Mouse (Mus musculus): Measurements from ENCODE around the gene Ralgds. TPM values are rescaled to one million over a fixed set of nuclear protein-coding genes. Genes with fewer than 3 reads are reported as not detected.

The Ralgds gene
- total RNA-seq (2021): 10 to 100 TPM in 1 of 2 experiments, 1 to 10 TPM in 1; 9.7 to 12.2 TPM
- polyA plus RNA-seq (2012; rRNA removed): 19.5 and 24.8 TPM in 2 replicates
- long read RNA-seq, transcript Ralgds-202 (18 exons, 3,102 nt): major isoform, 7 of 16 reads
- long read RNA-seq, partial matches to known transcripts: 6 of 16 reads
- long read RNA-seq, other reads (novel, unspliced or antisense): 2 of 16 reads

GRCm38 (mm10) chr2:28512798-28513401 is at the start of gene Ralgds:
Gene Ralgds (plus strand): TSS chr2:28513125.
- TF ChIP-seq CTCF (IDR thresholded peaks at IDR 0.05) (peak; percentile 31; the same call in 1 of the 2 replicates), EP300 (IDR thresholded peaks at IDR 0.05; ENCODE audit: insufficient read depth, low read depth, low read length) (no peak), POLR2A (IDR thresholded peaks at IDR 0.05; ENCODE audit: insufficient read depth, low read depth, low read length) (no peak)
- WGBS: 1% methylated on average over 63 of the region's 71 CpGs
- Histone ChIP-seq H3K27me3 (ENCODE audit: control insufficient read depth, insufficient read depth, low read length) (no peaks in the 10 kb centered on the region), H3K4me3 (peak within 1 kb of the TSS; percentile 58), H3K36me3 (ENCODE audit: control insufficient read depth, insufficient read depth, low read length) (no peaks in the 10 kb centered on the region), H3K27ac (no peak within 1 kb of the TSS), H3K79me2 (replicated peaks; ENCODE audit: control insufficient read depth, insufficient read depth, low read length) (no peaks in the 10 kb centered on the region), H3K9ac (ENCODE audit: low read depth, low read length) (peak within 1 kb of the TSS; percentile 56), H3K4me1 (ENCODE audit: control insufficient read depth, insufficient read depth, low read length) (peaks cover 11% of the 10 kb centered on the region)
- intact Hi-C loops (cut with DNase I): loop anchor here (5.0 kb wide), 1 partner anchor 129 kb away; the partner anchor contains the start of gene Tsc1
- peak; percentile 61 to 72 for DNase-seq

- Histone ChIP-seq H3K27me3 (ENCODE audit: control insufficient read depth, insufficient read depth, low read length) (no peaks in the 10 kb centered on the region), H3K27ac (no peak overlapping the region), H3K4me3 (no peak overlapping the region), H3K36me3 (ENCODE audit: control insufficient read depth, insufficient read depth, low read length) (no peaks in the 10 kb centered on the region), H3K9ac (ENCODE audit: low read depth, low read length) (no peak overlapping the region), H3K4me1 (ENCODE audit: control insufficient read depth, insufficient read depth, low read length) (peaks cover 5% of the 10 kb centered on the region), H3K79me2 (replicated peaks; ENCODE audit: control insufficient read depth, insufficient read depth, low read length) (no peaks in the 10 kb centered on the region)
- WGBS: 39% methylated on average over 3 of the region's 3 CpGs
- peak; percentile 35 to 66 for DNase-seq
- TF ChIP-seq POLR2A (IDR thresholded peaks at IDR 0.05; ENCODE audit: insufficient read depth, low read depth, low read length) (no peak), CTCF (IDR thresholded peaks at IDR 0.05) (peak; percentile 84)
- intact Hi-C loops (cut with DNase I): no loop called here
Measured at GRCm38 (mm10) chr2:28463919-28464318, 49.0 kb upstream of the Ralgds start.

GRCm38 (mm10) chr2:28464919-28465318 is 48.0 kb upstream of the Ralgds start:
- 81% methylated on average over 9 of the region's 9 CpGs for WGBS

GRCm38 (mm10) chr2:28465836-28466518 is 46.9 kb upstream of the Ralgds start, which contains the start of gene 1700007K13Rik:
Gene 1700007K13Rik (minus strand): TSS chr2:28466332.
- Histone ChIP-seq H3K79me2 (replicated peaks; ENCODE audit: control insufficient read depth, insufficient read depth, low read length) (no peaks in the 10 kb centered on the region), H3K4me1 (ENCODE audit: control insufficient read depth, insufficient read depth, low read length) (peaks cover 5% of the 10 kb centered on the region), H3K4me3 (peak within 1 kb of the TSS; percentile 20; the same call in 1 of the 2 replicates), H3K36me3 (ENCODE audit: control insufficient read depth, insufficient read depth, low read length) (no peaks in the 10 kb centered on the region), H3K27me3 (ENCODE audit: control insufficient read depth, insufficient read depth, low read length) (no peaks in the 10 kb centered on the region), H3K27ac (no peak within 1 kb of the TSS), H3K9ac (ENCODE audit: low read depth, low read length) (no peak within 1 kb of the TSS)
- intact Hi-C loops (cut with DNase I): no loop called here
- 7% methylated on average over 25 of the region's 25 CpGs for WGBS
- DNase-seq: peak; percentile 59 to 69
- TF ChIP-seq EP300 (IDR thresholded peaks at IDR 0.05; ENCODE audit: insufficient read depth, low read depth, low read length) (no peak), POLR2A (IDR thresholded peaks at IDR 0.05; ENCODE audit: insufficient read depth, low read depth, low read length) (no peak), CTCF (IDR thresholded peaks at IDR 0.05) (no peak)

More at GRCm38 (mm10) chr2:28464919-28465318, 48.0 kb upstream of the Ralgds start:
- H3K4me1 ChIP-seq (ENCODE audit: control insufficient read depth, insufficient read depth, low read length): peaks cover 5% of the 10 kb centered on the region
- no peak overlapping the region for H3K27ac ChIP-seq
- no peak overlapping the region for H3K4me3 ChIP-seq
- H3K36me3 ChIP-seq (ENCODE audit: control insufficient read depth, insufficient read depth, low read length): no peaks in the 10 kb centered on the region
- TF ChIP-seq EP300 (IDR thresholded peaks at IDR 0.05; ENCODE audit: insufficient read depth, low read depth, low read length) (no peak), POLR2A (IDR thresholded peaks at IDR 0.05; ENCODE audit: insufficient read depth, low read depth, low read length) (no peak), CTCF (IDR thresholded peaks at IDR 0.05) (no peak)
- DNase-seq: no peak
- H3K27me3 ChIP-seq (ENCODE audit: control insufficient read depth, insufficient read depth, low read length): no peaks in the 10 kb centered on the region
- intact Hi-C loops (cut with DNase I): no loop called here
- no peak overlapping the region for H3K9ac ChIP-seq (ENCODE audit: low read depth, low read length)
- no peaks in the 10 kb centered on the region for H3K79me2 ChIP-seq (replicated peaks; ENCODE audit: control insufficient read depth, insufficient read depth, low read length)

- DNase-seq: peak; percentile 88 to 90
- Histone ChIP-seq H3K9ac (ENCODE audit: low read depth, low read length) (peak within 1 kb of the TSS; percentile 92), H3K27ac (peak within 1 kb of the TSS; percentile 80), H3K36me3 (ENCODE audit: control insufficient read depth, insufficient read depth, low read length) (no peaks in the 10 kb centered on the region), H3K4me1 (ENCODE audit: control insufficient read depth, insufficient read depth, low read length) (peaks cover 5% of the 10 kb centered on the region), H3K4me3 (peak within 1 kb of the TSS; percentile 71), H3K79me2 (replicated peaks; ENCODE audit: control insufficient read depth, insufficient read depth, low read length) (no peaks in the 10 kb centered on the region), H3K27me3 (ENCODE audit: control insufficient read depth, insufficient read depth, low read length) (no peaks in the 10 kb centered on the region)
- TF ChIP-seq POLR2A (IDR thresholded peaks at IDR 0.05; ENCODE audit: insufficient read depth, low read depth, low read length): peak; percentile 64
- 0 out of 2 replicates have a peak, but pooled peaks have one; percentile 98 for TF ChIP-seq CTCF (IDR thresholded peaks at IDR 0.05)
- TF ChIP-seq EP300 (IDR thresholded peaks at IDR 0.05; ENCODE audit: insufficient read depth, low read depth, low read length): 0 out of 2 replicates have a peak, but pooled peaks have one; percentile 52
- intact Hi-C loops (cut with DNase I): no loop called here
- WGBS: under 1% methylated on average over 52 of the region's 52 CpGs
Measured at GRCm38 (mm10) chr2:28467860-28468485, 45.0 kb upstream of the Ralgds start, which contains the start of gene Mrps2. Gene Mrps2 (plus strand): TSS chr2:28468066.
